8 mouse cellular contexts compared by ENCODE assay signal in genomic region chr13:59073635-59074256, GRCm38 (mm10).
A peak's percentile ranks its signal among the peaks of the same experiment; 100 is the strongest.
DNase-seq lines count a peak whose midpoint lies in the region; ATAC-seq and TF ChIP-seq lines count a peak whose summit lies in the region.

No protein-coding gene starts in this region.

- no peaks in the 10 kb centered on the region for H3K27me3 ChIP-seq in hindbrain, embryonic 16.5 days (replicated peaks; ENCODE audit: control insufficient read depth, insufficient read depth, low read length)

- no peak overlapping the region for H3K4me3 ChIP-seq in cortical plate, adult 2 months (ENCODE audit: insufficient read depth, low read length)
- no peak overlapping the region for H3K4me3 ChIP-seq in hindbrain, embryonic 16.5 days (ENCODE audit: low read length)

- peak overlapping the region; percentile 57 for H3K27ac ChIP-seq in cortical plate, adult 2 months (ENCODE audit: insufficient read depth, low read length)
- peak overlapping the region; percentile 44; the same call in 1 of the 2 replicates for H3K27ac ChIP-seq in hindbrain, embryonic 16.5 days (ENCODE audit: low read depth, low read length)

- peak; percentile 74 to 93 for DNase-seq in adrenal gland, adult (ENCODE audit: inconsistent age in 2 of 2, low spot score in 1 of 2)
- peak; percentile 80 for DNase-seq in gastrocnemius, postnatal 10 days
- peak; percentile 88 for DNase-seq in left cerebral cortex, adult 11 months (ENCODE audit: low spot score)
- peak; percentile 79 for DNase-seq in lung, postnatal 25 days (ENCODE audit: low spot score)
- DNase-seq in right cerebral cortex, adult 18-20 months = peak; percentile 95
- peak; percentile 71 to 85 for DNase-seq in urinary bladder, postnatal 36 days (ENCODE audit: low spot score in 2 of 2)

- no peaks in the 10 kb centered on the region for H3K9me3 ChIP-seq in hindbrain, embryonic 16.5 days (ENCODE audit: control insufficient read depth, low read length)

- 19% methylated on average over 26 of the region's 26 CpGs for WGBS in hindbrain, embryonic 16.5 days

- peak overlapping the region; percentile 52 for H3K9ac ChIP-seq in hindbrain, embryonic 16.5 days (ENCODE audit: low read depth, low read length)

- TF ChIP-seq POLR2A in cortical plate, adult 2 months (IDR thresholded peaks at IDR 0.05; ENCODE audit: extremely low read depth, insufficient read depth, low read length) = 0 out of 2 replicates have a peak, but pooled peaks have one; percentile 37

- H3K36me3 ChIP-seq in hindbrain, embryonic 16.5 days (ENCODE audit: control insufficient read depth, insufficient read depth, low read length) = no peaks in the 10 kb centered on the region

- H3K4me1 ChIP-seq in cortical plate, adult 2 months (ENCODE audit: control insufficient read depth, insufficient read depth, low read length) = peaks cover 21% of the 10 kb centered on the region
- peaks cover 5% of the 10 kb centered on the region for H3K4me1 ChIP-seq in hindbrain, embryonic 16.5 days (ENCODE audit: control insufficient read depth, insufficient read depth, low read depth, low read length)

- TF ChIP-seq CTCF in cortical plate, adult 2 months (IDR thresholded peaks at IDR 0.05; ENCODE audit: extremely low read depth, insufficient read depth, low read length) = peak; percentile 67

- peak overlapping the region; percentile 34 for H3K4me2 ChIP-seq in hindbrain, embryonic 16.5 days (ENCODE audit: low read length)

- ATAC-seq in hindbrain, embryonic 16.5 days = peak; percentile 95
